Mouse (Mus musculus): ENCODE data around the gene Gucd1. TPM values are rescaled to one million over a fixed set of nuclear protein-coding genes. Genes with fewer than 3 reads are reported as not detected.
"Not testable (repeated sequence)": the region's sequence is repeated elsewhere in the genome, so short reads cannot be mapped to it uniquely, and the experiment has no call there.

Gene Gucd1
- 124 and 164 TPM in 2 replicates for polyA plus RNA-seq (2012; rRNA removed)

DNA sequence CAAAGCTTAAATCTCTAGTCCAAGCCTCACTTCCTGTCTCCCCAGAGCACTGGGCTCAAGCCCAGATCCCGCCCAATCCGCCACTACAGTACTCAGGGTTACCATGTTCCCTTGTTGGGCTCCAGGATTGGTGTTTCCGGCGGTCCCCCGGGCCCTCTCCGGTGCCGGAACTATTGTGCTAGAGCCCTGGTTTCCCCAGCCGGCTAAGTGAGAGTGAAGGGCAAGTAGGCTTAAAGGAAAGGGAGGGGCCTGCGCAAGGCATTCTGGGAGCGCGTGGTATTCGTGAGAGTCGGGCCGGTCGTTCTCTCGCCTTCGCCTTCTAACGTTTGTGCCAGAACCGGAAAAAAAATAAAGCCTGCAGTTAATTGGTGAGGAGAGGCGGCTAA, at the start of gene Gucd1:
TSS of gene Gucd1 (minus strand) at position 215 of the 386 bp plus-strand sequence.
- WGBS: 1% methylated on average over 20 of the region's 20 CpGs
- peaks cover 19% of the 10 kb centered on the region; the same call in 1 of the 2 replicates for H3K4me1 ChIP-seq (ENCODE audit: control insufficient read depth, insufficient read depth, low read length)
- H3K27me3 ChIP-seq (replicated peaks; ENCODE audit: control insufficient read depth, insufficient read depth, low read length): no peaks in the 10 kb centered on the region
- peaks cover 2% of the 10 kb centered on the region; the same call in 1 of the 2 replicates for H3K36me3 ChIP-seq (ENCODE audit: control insufficient read depth, insufficient read depth, low read length)
- H3K27ac ChIP-seq (ENCODE audit: insufficient read depth, low read depth, low read length): peak within 1 kb of the TSS; percentile 99
- TF ChIP-seq CTCF (conservative IDR thresholded peaks at IDR 0.05; ENCODE audit: insufficient read depth, insufficient read length, low read depth, low read length) (no peak), POLR2A (IDR thresholded peaks at IDR 0.05; ENCODE audit: low read depth, low read length) (peak; percentile 34)
- DNase-seq: peak; percentile 98
- H3K4me3 ChIP-seq (ENCODE audit: insufficient read depth, low read depth, low read length): peak within 1 kb of the TSS; percentile 73

DNA sequence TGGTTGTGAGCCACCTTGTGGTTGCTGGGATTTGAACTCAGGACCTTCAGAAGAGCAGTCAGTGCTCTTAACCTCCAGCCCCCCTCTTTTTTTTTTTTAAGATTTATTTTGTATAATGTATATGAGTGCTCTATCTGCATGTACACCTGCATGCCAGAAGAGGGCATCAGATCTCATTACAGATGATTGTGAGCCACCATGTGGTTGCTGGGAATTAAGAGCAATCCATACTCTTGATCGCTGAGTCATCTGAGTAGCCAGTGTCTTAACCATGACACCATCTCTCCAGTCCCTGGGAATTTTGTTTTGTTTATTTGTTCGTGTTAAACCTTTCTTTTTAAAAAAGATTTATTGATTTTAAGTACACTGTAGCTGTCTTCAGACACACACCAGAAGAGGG, 49.0 kb upstream of the Gucd1 start:
- peaks cover 19% of the 10 kb centered on the region; the same call in 1 of the 2 replicates for H3K4me1 ChIP-seq (ENCODE audit: control insufficient read depth, insufficient read depth, low read length)
- DNase-seq; H3K27me3 ChIP-seq (replicated peaks; ENCODE audit: control insufficient read depth, insufficient read depth, low read length); H3K4me3 ChIP-seq (ENCODE audit: insufficient read depth, low read depth, low read length); H3K36me3 ChIP-seq (ENCODE audit: control insufficient read depth, insufficient read depth, low read length); H3K27ac ChIP-seq (ENCODE audit: insufficient read depth, low read depth, low read length): not testable (repeated sequence)
- WGBS: 61% methylated on average over 2 of the region's 2 CpGs

DNA sequence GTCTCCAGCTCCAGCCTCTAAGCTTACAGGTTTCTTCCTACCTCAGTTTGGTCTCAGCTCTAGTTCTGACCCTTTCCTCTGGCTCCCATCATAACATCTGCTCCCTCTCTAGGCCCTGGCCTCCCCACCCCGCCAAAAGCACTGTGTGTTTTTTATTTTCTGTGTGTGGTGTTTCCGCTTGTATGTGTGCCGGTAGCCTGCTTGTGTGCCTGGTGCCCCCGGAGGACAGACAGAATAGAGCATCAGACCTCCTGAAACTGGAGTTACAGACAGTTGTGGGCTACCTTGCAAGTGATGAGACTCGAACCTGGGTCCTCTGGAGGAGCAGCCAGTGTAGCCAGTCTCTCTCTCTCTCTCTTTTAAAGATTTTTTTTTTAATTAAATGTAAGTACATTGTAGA, 48.5 kb upstream of the Gucd1 start:
- Histone ChIP-seq H3K27ac (ENCODE audit: insufficient read depth, low read depth, low read length) (peak overlapping the region; percentile 89), H3K36me3 (ENCODE audit: control insufficient read depth, insufficient read depth, low read length) (no peaks in the 10 kb centered on the region), H3K27me3 (replicated peaks; ENCODE audit: control insufficient read depth, insufficient read depth, low read length) (no peaks in the 10 kb centered on the region), H3K4me3 (ENCODE audit: insufficient read depth, low read depth, low read length) (peak overlapping the region; percentile 42), H3K4me1 (ENCODE audit: control insufficient read depth, insufficient read depth, low read length) (peaks cover 19% of the 10 kb centered on the region; the same call in 1 of the 2 replicates)
- 51% methylated on average over 5 of the region's 5 CpGs for WGBS
- TF ChIP-seq POLR2A (IDR thresholded peaks at IDR 0.05; ENCODE audit: low read depth, low read length) (no peak), CTCF (conservative IDR thresholded peaks at IDR 0.05; ENCODE audit: insufficient read depth, insufficient read length, low read depth, low read length) (no peak)
- no peak for DNase-seq

- Histone ChIP-seq H3K4me3 (ENCODE audit: insufficient read depth, low read depth, low read length) (peak overlapping the region; percentile 42), H3K36me3 (ENCODE audit: control insufficient read depth, insufficient read depth, low read length) (no peaks in the 10 kb centered on the region), H3K4me1 (ENCODE audit: control insufficient read depth, insufficient read depth, low read length) (peaks cover 17% of the 10 kb centered on the region; the same call in 1 of the 2 replicates), H3K27ac (ENCODE audit: insufficient read depth, low read depth, low read length) (peak overlapping the region; percentile 89), H3K27me3 (replicated peaks; ENCODE audit: control insufficient read depth, insufficient read depth, low read length) (no peaks in the 10 kb centered on the region)
- peak; percentile 96 for DNase-seq
- 42% methylated on average over 7 of the region's 7 CpGs for WGBS
- TF ChIP-seq CTCF (conservative IDR thresholded peaks at IDR 0.05; ENCODE audit: insufficient read depth, insufficient read length, low read depth, low read length) (no peak), POLR2A (IDR thresholded peaks at IDR 0.05; ENCODE audit: low read depth, low read length) (no peak)
These were observed 48.1 kb upstream of the Gucd1 start for GRCm38 (mm10) chr10:75565906-75566305.

DNA sequence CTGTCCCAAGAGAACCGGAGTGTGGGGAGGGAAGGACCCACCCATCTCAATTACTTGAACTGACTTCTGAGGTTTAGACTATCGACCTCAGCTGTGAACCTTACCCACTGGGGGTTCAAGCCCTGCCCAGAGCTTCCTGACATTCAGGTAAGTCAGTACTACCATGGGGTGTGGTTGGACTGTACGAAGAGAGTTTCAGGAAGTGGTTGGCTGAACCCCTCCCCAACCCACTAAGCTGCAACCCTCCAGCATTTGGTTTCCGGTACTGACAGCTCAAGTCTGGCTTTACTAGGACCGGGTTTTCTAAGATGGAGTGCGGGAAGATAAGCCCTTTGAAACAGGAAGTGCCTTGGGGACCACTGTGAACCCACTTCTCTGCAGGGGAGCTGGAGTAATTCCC, 47.7 kb upstream of the Gucd1 start:
- TF ChIP-seq CTCF (conservative IDR thresholded peaks at IDR 0.05; ENCODE audit: insufficient read depth, insufficient read length, low read depth, low read length) (no peak), POLR2A (IDR thresholded peaks at IDR 0.05; ENCODE audit: low read depth, low read length) (no peak)
- no peaks in the 10 kb centered on the region for H3K36me3 ChIP-seq (ENCODE audit: control insufficient read depth, insufficient read depth, low read length)
- H3K4me3 ChIP-seq (ENCODE audit: insufficient read depth, low read depth, low read length): peak overlapping the region; percentile 0; the same call in 1 of the 2 replicates
- peaks cover 15% of the 10 kb centered on the region; the same call in 1 of the 2 replicates for H3K4me1 ChIP-seq (ENCODE audit: control insufficient read depth, insufficient read depth, low read length)
- H3K27me3 ChIP-seq (replicated peaks; ENCODE audit: control insufficient read depth, insufficient read depth, low read length): no peaks in the 10 kb centered on the region
- peak overlapping the region; percentile 82 for H3K27ac ChIP-seq (ENCODE audit: insufficient read depth, low read depth, low read length)
- WGBS: 33% methylated on average over 6 of the region's 6 CpGs
- DNase-seq: no peak

DNA sequence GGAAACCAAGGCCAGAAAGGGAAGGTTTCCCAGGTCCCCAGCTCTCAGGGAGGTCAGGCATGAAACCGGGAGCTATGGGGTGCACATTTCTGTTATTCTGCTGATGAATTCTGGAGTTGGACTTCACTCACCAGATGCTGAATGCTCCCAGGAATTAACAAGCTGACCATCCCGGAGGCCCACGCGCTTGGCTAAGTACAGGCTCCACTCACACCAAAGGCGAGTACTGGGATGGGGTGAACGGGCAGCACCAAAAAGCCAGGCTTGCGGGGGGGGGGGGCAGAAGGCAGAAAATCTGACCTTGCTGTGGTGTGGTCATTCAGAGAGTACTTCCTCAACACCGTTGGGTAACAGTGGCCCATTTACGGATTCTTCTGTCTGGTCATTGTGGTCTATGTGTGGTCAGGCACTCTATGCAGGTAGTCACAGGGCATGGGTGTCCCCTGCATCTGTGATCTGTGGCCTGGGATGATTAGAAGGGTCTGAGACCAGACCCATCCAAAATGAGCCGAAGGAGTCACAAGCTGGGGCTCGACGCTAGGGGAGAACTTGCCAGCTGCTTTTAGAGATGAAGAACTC, 47.0 kb upstream of the Gucd1 start:
- TF ChIP-seq POLR2A (IDR thresholded peaks at IDR 0.05; ENCODE audit: low read depth, low read length): no peak
- TF ChIP-seq CTCF (conservative IDR thresholded peaks at IDR 0.05; ENCODE audit: insufficient read depth, insufficient read length, low read depth, low read length): no peak
- Histone ChIP-seq H3K4me1 (ENCODE audit: control insufficient read depth, insufficient read depth, low read length) (peaks cover 17% of the 10 kb centered on the region; the same call in 1 of the 2 replicates), H3K27ac (ENCODE audit: insufficient read depth, low read depth, low read length) (peak overlapping the region; percentile 82), H3K4me3 (ENCODE audit: insufficient read depth, low read depth, low read length) (peak overlapping the region; percentile 24), H3K27me3 (replicated peaks; ENCODE audit: control insufficient read depth, insufficient read depth, low read length) (no peaks in the 10 kb centered on the region), H3K36me3 (ENCODE audit: control insufficient read depth, insufficient read depth, low read length) (no peaks in the 10 kb centered on the region)
- 57% methylated on average over 12 of the region's 12 CpGs for WGBS
- no peak for DNase-seq

GRCm38 (mm10) chr10:75562596-75562995, 44.8 kb upstream of the Gucd1 start:
- Histone ChIP-seq H3K4me3 (ENCODE audit: insufficient read depth, low read depth, low read length) (no peak overlapping the region), H3K27me3 (replicated peaks; ENCODE audit: control insufficient read depth, insufficient read depth, low read length) (no peaks in the 10 kb centered on the region), H3K36me3 (ENCODE audit: control insufficient read depth, insufficient read depth, low read length) (no peaks in the 10 kb centered on the region), H3K27ac (ENCODE audit: insufficient read depth, low read depth, low read length) (no peak overlapping the region), H3K4me1 (ENCODE audit: control insufficient read depth, insufficient read depth, low read length) (peaks cover 17% of the 10 kb centered on the region; the same call in 1 of the 2 replicates)
- 90% methylated on average over 8 of the region's 8 CpGs for WGBS
- DNase-seq: no peak
- TF ChIP-seq POLR2A (IDR thresholded peaks at IDR 0.05; ENCODE audit: low read depth, low read length) (no peak), CTCF (conservative IDR thresholded peaks at IDR 0.05; ENCODE audit: insufficient read depth, insufficient read length, low read depth, low read length) (no peak)
